Mouse (Mus musculus) liver, adult 2 months (tissue): ENCODE data around the gene Clint1. TPM values are rescaled to one million over a fixed set of nuclear protein-coding genes. Genes with fewer than 3 reads are reported as not detected.

ENCODE experiments used
- DNase-seq: peaks from one replicate; pipeline ENCODE4 v3.0.0-alpha.2; 2011; ENCODE audit warnings: low read depth, low spot score; ENCODE audit errors: extremely low read depth
- H3K27ac ChIP-seq: fragments of 200-500 bp; replicated peaks from 2 replicates; pipeline ENCODE4 v1.5.1; 2012; ENCODE audit warnings: low read depth, mild to moderate bottlenecking, control low read depth, inconsistent platforms, low read length; ENCODE audit not compliant: insufficient read depth
- H3K27me3 ChIP-seq: fragments of 200-500 bp; 2 replicates; pipeline ENCODE4 v1.6.1; 2012; ENCODE audit warnings: mild to moderate bottlenecking, moderate library complexity, low read length, inconsistent platforms; ENCODE audit not compliant: control insufficient read depth, insufficient read depth
- H3K36me3 ChIP-seq: fragments of 200-500 bp; 2 replicates; pipeline ENCODE4 v1.6.1; 2012; ENCODE audit warnings: low read length, inconsistent platforms; ENCODE audit not compliant: control insufficient read depth, insufficient read depth
- H3K4me1 ChIP-seq: fragments of 200-500 bp; 2 replicates; pipeline ENCODE4 v1.6.1; 2011; ENCODE audit warnings: low read length; ENCODE audit not compliant: control insufficient read depth, insufficient read depth
- H3K4me3 ChIP-seq: fragments of 200-500 bp; 2 replicates; pipeline ENCODE4 v1.5.1; 2011; ENCODE audit warnings: low read depth, mild to moderate bottlenecking, control low read depth, low read length, moderate library complexity; ENCODE audit not compliant: insufficient read depth
- H3K79me2 ChIP-seq: fragments of 200-500 bp; 2 replicates; pipeline ENCODE4 v1.6.1; 2012; ENCODE audit warnings: inconsistent platforms, mild to moderate bottlenecking, low read length, moderate library complexity; ENCODE audit not compliant: control insufficient read depth, insufficient read depth
- H3K9ac ChIP-seq: fragments of 200-500 bp; 2 replicates; pipeline ENCODE4 v1.6.1; 2012; ENCODE audit warnings: low read depth, mild to moderate bottlenecking, control low read depth, inconsistent platforms, low read length
- CTCF ChIP-seq: fragments of 200-500 bp; IDR thresholded peaks from 2 replicates; pipeline ENCODE4 v1.5.1; 2011; ENCODE audit warnings: low read depth, low read length, control low read depth
- POLR2A ChIP-seq: fragments of 200-500 bp; IDR thresholded peaks from 2 replicates; pipeline ENCODE4 v1.6.1; 2011; ENCODE audit warnings: low read length, control low read depth; ENCODE audit not compliant: insufficient read depth; ENCODE audit errors: extremely low read depth
- WGBS: fragments of 180-500 bp; shearing (Covaris S2); methylation state at CpG from one replicate; pipeline ENCODE4 v1.1.7; 2018; 5-methylcytosine and 5-hydroxymethylcytosine counted together
- polyA plus RNA-seq: library from polyadenylated mRNA; depleted of rRNA; stranded (reverse); fragments of >200 nt; gene quantifications from 2 replicates; pipeline ENCODE4 v1.2.3, GENCODE M21; 2012
- total RNA-seq: library from RNA; depleted of rRNA; stranded (reverse); fragments of >200 nt; gene quantifications from 2 replicates; pipeline ENCODE4 v1.2.3, GENCODE M21; 2014

Clint1 gene
- total and polyA plus RNA-seq, 2 experiments = 22.5 to 30.7 TPM

GRCm38 (mm10) chr11:45916196-45916595 is 64.3 kb downstream of the Clint1 start:
- no peak overlapping the region for H3K27ac ChIP-seq
- peaks cover 3% of the 10 kb centered on the region; the same call in 1 of the 2 replicates for H3K36me3 ChIP-seq
- DNase-seq = no peak
- no peak overlapping the region for H3K9ac ChIP-seq
- H3K27me3 ChIP-seq = no peaks in the 10 kb centered on the region
- H3K4me3 ChIP-seq = no peak overlapping the region
- TF ChIP-seq CTCF (no peak), POLR2A (no peak)
- no peaks in the 10 kb centered on the region for H3K4me1 ChIP-seq
- H3K79me2 ChIP-seq = no peaks in the 10 kb centered on the region
- 89% methylated on average over 10 of the region's 10 CpGs for WGBS

DNA sequence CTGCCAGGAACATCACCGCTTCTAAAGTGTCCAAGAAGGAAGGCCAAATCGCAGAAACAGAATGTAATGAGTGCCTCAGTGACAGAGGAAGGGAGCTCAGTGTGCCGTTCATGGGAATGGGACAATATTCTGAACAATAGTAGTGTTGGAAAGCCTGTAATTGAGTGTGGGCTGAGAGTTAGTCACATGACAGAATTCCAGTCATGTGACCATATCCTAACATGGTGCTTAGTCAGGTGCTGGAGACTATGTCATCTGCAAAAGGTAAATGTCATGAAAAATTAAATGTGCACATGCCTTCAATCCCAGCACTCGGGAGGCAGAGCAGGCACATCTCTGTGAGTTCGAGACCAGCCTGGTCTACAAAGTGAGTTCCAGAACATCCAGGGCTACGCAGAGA is 66.2 kb downstream of the Clint1 start:
- Histone ChIP-seq H3K9ac (no peak overlapping the region), H3K27ac (no peak overlapping the region), H3K36me3 (no peaks in the 10 kb centered on the region), H3K4me1 (no peaks in the 10 kb centered on the region; the same call in 1 of the 2 replicates), H3K27me3 (no peaks in the 10 kb centered on the region), H3K4me3 (no peak overlapping the region), H3K79me2 (no peaks in the 10 kb centered on the region)
- 92% methylated on average over 6 of the region's 6 CpGs for WGBS
- DNase-seq = no peak
- no peak for TF ChIP-seq POLR2A
- no peak for TF ChIP-seq CTCF

DNA sequence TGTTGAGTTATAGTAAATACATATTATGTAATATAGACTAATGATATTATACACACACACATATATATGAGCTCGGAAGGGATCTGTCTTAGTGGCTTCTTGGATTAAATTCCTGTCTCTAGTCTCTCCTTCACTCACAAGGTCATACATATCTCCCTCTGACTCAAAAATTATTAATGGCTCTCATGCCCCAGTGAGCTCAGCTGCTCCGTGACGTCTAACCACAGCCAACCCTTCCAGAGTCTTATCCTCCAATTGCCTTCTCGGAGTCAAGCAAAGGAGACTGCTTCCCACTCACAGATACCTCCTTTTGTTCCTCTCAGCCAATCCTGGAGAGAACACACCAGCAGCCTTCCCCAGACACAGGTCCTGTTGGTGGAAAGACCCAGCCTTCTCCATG is 67.0 kb downstream of the Clint1 start:
- Histone ChIP-seq H3K4me3 (no peak overlapping the region), H3K27me3 (no peaks in the 10 kb centered on the region), H3K79me2 (no peaks in the 10 kb centered on the region), H3K27ac (no peak overlapping the region), H3K9ac (no peak overlapping the region), H3K36me3 (no peaks in the 10 kb centered on the region), H3K4me1 (no peaks in the 10 kb centered on the region; the same call in 1 of the 2 replicates)
- TF ChIP-seq POLR2A (no peak), CTCF (no peak)
- WGBS = 88% methylated on average over 4 of the region's 4 CpGs
- DNase-seq = no peak

DNA sequence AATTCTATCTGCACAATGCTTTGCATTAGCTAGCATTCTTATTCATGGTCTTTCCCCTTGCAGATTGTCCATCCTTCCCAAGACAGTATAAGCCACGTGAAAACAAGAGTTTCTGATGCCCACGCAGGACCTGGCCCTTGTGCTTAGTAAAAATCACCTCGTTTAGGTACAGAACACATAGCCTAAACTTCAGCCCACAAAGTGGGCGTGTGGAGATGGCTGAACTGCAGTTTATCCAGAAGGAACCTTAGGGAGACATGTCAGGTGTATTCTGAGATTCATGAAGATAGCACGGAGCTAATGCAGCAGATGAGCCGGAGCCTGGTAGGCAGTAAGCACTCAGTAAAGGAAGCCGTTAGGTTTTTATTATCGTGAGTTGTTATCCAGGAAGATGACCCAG is 69.2 kb downstream of the Clint1 start:
- TF ChIP-seq POLR2A (no peak), CTCF (no peak)
- Histone ChIP-seq H3K4me3 (no peak overlapping the region), H3K4me1 (no peaks in the 10 kb centered on the region; the same call in 1 of the 2 replicates), H3K27me3 (no peaks in the 10 kb centered on the region), H3K27ac (no peak overlapping the region), H3K36me3 (no peaks in the 10 kb centered on the region), H3K79me2 (no peaks in the 10 kb centered on the region), H3K9ac (no peak overlapping the region)
- no peak for DNase-seq
- 43% methylated on average over 8 of the region's 8 CpGs for WGBS

GRCm38 (mm10) chr11:45921480-45921898 is 69.6 kb downstream of the Clint1 start:
- no peak overlapping the region for H3K27ac ChIP-seq
- TF ChIP-seq CTCF = no peak
- TF ChIP-seq POLR2A = no peak
- no peaks in the 10 kb centered on the region for H3K27me3 ChIP-seq
- WGBS = 18% methylated on average over 10 of the region's 10 CpGs
- no peaks in the 10 kb centered on the region for H3K79me2 ChIP-seq
- H3K9ac ChIP-seq = no peak overlapping the region
- H3K4me1 ChIP-seq = no peaks in the 10 kb centered on the region; the same call in 1 of the 2 replicates
- H3K4me3 ChIP-seq = no peak overlapping the region
- no peaks in the 10 kb centered on the region for H3K36me3 ChIP-seq
- no peak for DNase-seq

GRCm38 (mm10) chr11:45925436-45925835 is 73.6 kb downstream of the Clint1 start:
- Histone ChIP-seq H3K27ac (no peak overlapping the region), H3K4me1 (no peaks in the 10 kb centered on the region; the same call in 1 of the 2 replicates), H3K79me2 (no peaks in the 10 kb centered on the region), H3K27me3 (no peaks in the 10 kb centered on the region), H3K9ac (no peak overlapping the region), H3K4me3 (no peak overlapping the region), H3K36me3 (no peaks in the 10 kb centered on the region)
- no peak for DNase-seq
- WGBS = 76% methylated on average over 6 of the region's 6 CpGs
- TF ChIP-seq CTCF (no peak), POLR2A (no peak)
